Mouse (Mus musculus) lung, postnatal 10 days (tissue): Measurements from ENCODE around the gene Irgc1.
A peak's percentile ranks its signal among the peaks of the same experiment; 100 is the strongest.
"Not testable (repeated sequence)": the region's sequence is repeated elsewhere in the genome, so short reads cannot be mapped to it uniquely, and the experiment has no call there.

Source experiments
- DNase-seq: peaks from one replicate; pipeline ENCODE4 v3.0.0; 2021

Gene Irgc1

GRCm38 (mm10) chr7:24451855-24452311, at the start of gene Irgc1:
Irgc1 (minus strand) TSS chr7:24452297.
- DNase-seq = no peak

GRCm38 (mm10) chr7:24501492-24501891, 49.4 kb upstream of the Irgc1 start:
- peak; percentile 41 for DNase-seq

GRCm38 (mm10) chr7:24500929-24501328, 48.8 kb upstream of the Irgc1 start:
- peak; percentile 51 for DNase-seq

- no peak for DNase-seq
Measured at GRCm38 (mm10) chr7:24499856-24500577, 47.9 kb upstream of the Irgc1 start.

GRCm38 (mm10) chr7:24488303-24488702, 36.2 kb upstream of the Irgc1 start:
- no peak for DNase-seq

GRCm38 (mm10) chr7:24487403-24487802, 35.3 kb upstream of the Irgc1 start:
- no peak for DNase-seq

GRCm38 (mm10) chr7:24486654-24487130, 34.6 kb upstream of the Irgc1 start:
- no peak for DNase-seq

GRCm38 (mm10) chr7:24485481-24485880, 33.4 kb upstream of the Irgc1 start:
- no peak for DNase-seq

GRCm38 (mm10) chr7:24483291-24483690, 31.2 kb upstream of the Irgc1 start:
- DNase-seq = not testable (repeated sequence)

- no peak for DNase-seq
Measured at GRCm38 (mm10) chr7:24482208-24483020, 30.3 kb upstream of the Irgc1 start.

- peak; percentile 77 for DNase-seq
Measured at GRCm38 (mm10) chr7:24481474-24482207, 29.5 kb upstream of the Irgc1 start, which contains the start of gene Cadm4. Cadm4 (plus strand) TSS chr7:24482023.

- no peak for DNase-seq
Measured at GRCm38 (mm10) chr7:24480986-24481473, 28.9 kb upstream of the Irgc1 start.

GRCm38 (mm10) chr7:24480121-24480941, 28.2 kb upstream of the Irgc1 start:
- no peak for DNase-seq

GRCm38 (mm10) chr7:24479685-24480084, 27.6 kb upstream of the Irgc1 start:
- DNase-seq = no peak

GRCm38 (mm10) chr7:24478911-24479310, 26.8 kb upstream of the Irgc1 start:
- no peak for DNase-seq

GRCm38 (mm10) chr7:24476856-24477255, 24.8 kb upstream of the Irgc1 start:
- no peak for DNase-seq

GRCm38 (mm10) chr7:24476338-24476737, 24.2 kb upstream of the Irgc1 start:
- DNase-seq = no peak

- peak; percentile 44 for DNase-seq
Measured at GRCm38 (mm10) chr7:24474811-24475506, 22.9 kb upstream of the Irgc1 start.

GRCm38 (mm10) chr7:24473913-24474529, 21.9 kb upstream of the Irgc1 start:
- peak; percentile 77 for DNase-seq

GRCm38 (mm10) chr7:24472937-24473336, 20.8 kb upstream of the Irgc1 start:
- no peak for DNase-seq

- DNase-seq = no peak
Measured at GRCm38 (mm10) chr7:24472442-24472841, 20.3 kb upstream of the Irgc1 start.
